Mouse (Mus musculus): ENCODE data around the gene Osm.

Gene Osm

GRCm38 (mm10) chr11:4241180-4241579, 5.0 kb downstream of the Osm start:
- TF ChIP-seq GATA4 (IDR thresholded peaks at IDR 0.05; ENCODE audit: insufficient replicate concordance, low read length) = no peak

GRCm38 (mm10) chr11:4246126-4246525, 9.9 kb downstream of the Osm start:
- no peak for TF ChIP-seq GATA4 (IDR thresholded peaks at IDR 0.05; ENCODE audit: insufficient replicate concordance, low read length)

GRCm38 (mm10) chr11:4246623-4247022, 10.4 kb downstream of the Osm start:
- TF ChIP-seq GATA4 (IDR thresholded peaks at IDR 0.05; ENCODE audit: insufficient replicate concordance, low read length) = no peak

GRCm38 (mm10) chr11:4247201-4247959, 11.2 kb downstream of the Osm start:
- TF ChIP-seq GATA4 (IDR thresholded peaks at IDR 0.05; ENCODE audit: insufficient replicate concordance, low read length) = no peak

- no peak for TF ChIP-seq GATA4 (IDR thresholded peaks at IDR 0.05; ENCODE audit: insufficient replicate concordance, low read length)
Observed at GRCm38 (mm10) chr11:4249151-4249550, 12.9 kb downstream of the Osm start.

GRCm38 (mm10) chr11:4250290-4250689, 14.1 kb downstream of the Osm start:
- TF ChIP-seq GATA4 (IDR thresholded peaks at IDR 0.05; ENCODE audit: insufficient replicate concordance, low read length) = no peak

GRCm38 (mm10) chr11:4251376-4251775, 15.2 kb downstream of the Osm start:
- no peak for TF ChIP-seq GATA4 (IDR thresholded peaks at IDR 0.05; ENCODE audit: insufficient replicate concordance, low read length)

- no peak for TF ChIP-seq GATA4 (IDR thresholded peaks at IDR 0.05; ENCODE audit: insufficient replicate concordance, low read length)
Observed at GRCm38 (mm10) chr11:4252886-4253285, 16.7 kb downstream of the Osm start.

- no peak for TF ChIP-seq GATA4 (IDR thresholded peaks at IDR 0.05; ENCODE audit: insufficient replicate concordance, low read length)
Observed at GRCm38 (mm10) chr11:4256846-4257607, 20.8 kb downstream of the Osm start, which contains the start of gene Lif. Gene Lif (plus strand): TSS chr11:4257557.

- no peak for TF ChIP-seq GATA4 (IDR thresholded peaks at IDR 0.05; ENCODE audit: insufficient replicate concordance, low read length)
Observed at GRCm38 (mm10) chr11:4257756-4258155, 21.5 kb downstream of the Osm start.

- TF ChIP-seq GATA4 (IDR thresholded peaks at IDR 0.05; ENCODE audit: insufficient replicate concordance, low read length) = no peak
Observed at GRCm38 (mm10) chr11:4258657-4259082, 22.4 kb downstream of the Osm start.

- no peak for TF ChIP-seq GATA4 (IDR thresholded peaks at IDR 0.05; ENCODE audit: insufficient replicate concordance, low read length)
Observed at GRCm38 (mm10) chr11:4260463-4261187, 24.4 kb downstream of the Osm start.

- no peak for TF ChIP-seq GATA4 (IDR thresholded peaks at IDR 0.05; ENCODE audit: insufficient replicate concordance, low read length)
Observed at GRCm38 (mm10) chr11:4261188-4261494, 24.9 kb downstream of the Osm start.

GRCm38 (mm10) chr11:4261969-4262368, 25.7 kb downstream of the Osm start:
- TF ChIP-seq GATA4 (IDR thresholded peaks at IDR 0.05; ENCODE audit: insufficient replicate concordance, low read length) = no peak

GRCm38 (mm10) chr11:4262847-4263246, 26.6 kb downstream of the Osm start:
- TF ChIP-seq GATA4 (IDR thresholded peaks at IDR 0.05; ENCODE audit: insufficient replicate concordance, low read length) = no peak

GRCm38 (mm10) chr11:4263296-4263695, 27.1 kb downstream of the Osm start:
- TF ChIP-seq GATA4 (IDR thresholded peaks at IDR 0.05; ENCODE audit: insufficient replicate concordance, low read length) = no peak

Measured in liver, adult (tissue).